Mouse (Mus musculus) granulocyte monocyte progenitor cell, adult 5-6 weeks (primary cell): ENCODE results near the gene Atp23. TPM values are rescaled to one million over a fixed set of nuclear protein-coding genes. Genes with fewer than 3 reads are reported as not detected.

ENCODE experiments used
- ATAC-seq: replicated peaks from 2 replicates; pipeline ENCODE4 v1.8.0; 2016; ENCODE audit warnings: mild to moderate bottlenecking, moderate TSS enrichment, inconsistent platforms; ENCODE audit not compliant: poor library complexity, severe bottlenecking
- total RNA-seq, 2 experiments: library from RNA; stranded (forward) in 1 of 2; stranded (reverse) in 1 of 2; fragments of 200-712, 200-1000 nt in 1 of 2; fragments of >200 nt in 1 of 2; fragmentation: Nextera tagmentation in 1 of 2; gene quantifications; 2 replicates each; pipeline ENCODE4 v1.2.3; 2014 to 2017

Gene Atp23
- total RNA-seq (2014; fragmentation: Nextera tagmentation) (19.0 and 20.2 TPM in 2 replicates), total RNA-seq (2017) (12.8 and 15.7 TPM in 2 replicates)

GRCm38 (mm10) chr10:126900821-126901487, at the start of gene Atp23:
TSS of gene Atp23 (minus strand) at chr10:126901355.
- ATAC-seq = peak; percentile 77

- ATAC-seq = no peak
Measured at GRCm38 (mm10) chr10:126950572-126950971, 49.4 kb upstream of the Atp23 start.

GRCm38 (mm10) chr10:126949824-126950223, 48.7 kb upstream of the Atp23 start:
- ATAC-seq = no peak

GRCm38 (mm10) chr10:126945531-126945930, 44.4 kb upstream of the Atp23 start:
- no peak for ATAC-seq

GRCm38 (mm10) chr10:126940949-126941348, 39.8 kb upstream of the Atp23 start:
- no peak for ATAC-seq

- no peak; the same call in 1 of the 2 replicates for ATAC-seq
Measured at GRCm38 (mm10) chr10:126935556-126936381, 34.6 kb upstream of the Atp23 start.

- no peak for ATAC-seq
Measured at GRCm38 (mm10) chr10:126935121-126935520, 34.0 kb upstream of the Atp23 start.

GRCm38 (mm10) chr10:126934561-126934960, 33.4 kb upstream of the Atp23 start:
- no peak for ATAC-seq

GRCm38 (mm10) chr10:126931760-126932139, 30.6 kb upstream of the Atp23 start:
- ATAC-seq = no peak

- ATAC-seq = no peak
Measured at GRCm38 (mm10) chr10:126931123-126931759, 30.1 kb upstream of the Atp23 start.

GRCm38 (mm10) chr10:126930270-126931121, 29.3 kb upstream of the Atp23 start:
- no peak for ATAC-seq

- ATAC-seq = no peak
Measured at GRCm38 (mm10) chr10:126929543-126929942, 28.4 kb upstream of the Atp23 start.

GRCm38 (mm10) chr10:126928819-126929206, 27.7 kb upstream of the Atp23 start:
- ATAC-seq = no peak

GRCm38 (mm10) chr10:126928011-126928818, 27.1 kb upstream of the Atp23 start:
- ATAC-seq = peak; percentile 71

- ATAC-seq = no peak
Measured at GRCm38 (mm10) chr10:126927101-126927961, 26.2 kb upstream of the Atp23 start.

GRCm38 (mm10) chr10:126925391-126925790, 24.2 kb upstream of the Atp23 start:
- ATAC-seq = no peak

- ATAC-seq = no peak
Measured at GRCm38 (mm10) chr10:126924087-126924486, 22.9 kb upstream of the Atp23 start.

- ATAC-seq = 0 out of 2 replicates have a peak, but pooled peaks have one; percentile 42
Measured at GRCm38 (mm10) chr10:126920220-126920619, 19.1 kb upstream of the Atp23 start.
